Mouse (Mus musculus) liver (tissue): ENCODE data around the gene Wdr18.

ENCODE experiments used
- DNase-seq: peaks from one replicate; pipeline ENCODE4 v3.0.0-alpha.2; 2020; ENCODE audit warnings: mixed read lengths

Gene Wdr18

GRCm38 (mm10) chr10:80001945-80002344, 42.0 kb downstream of the Wdr18 start:
- DNase-seq: no peak

GRCm38 (mm10) chr10:80002829-80003228, 42.9 kb downstream of the Wdr18 start:
- DNase-seq: no peak

DNA sequence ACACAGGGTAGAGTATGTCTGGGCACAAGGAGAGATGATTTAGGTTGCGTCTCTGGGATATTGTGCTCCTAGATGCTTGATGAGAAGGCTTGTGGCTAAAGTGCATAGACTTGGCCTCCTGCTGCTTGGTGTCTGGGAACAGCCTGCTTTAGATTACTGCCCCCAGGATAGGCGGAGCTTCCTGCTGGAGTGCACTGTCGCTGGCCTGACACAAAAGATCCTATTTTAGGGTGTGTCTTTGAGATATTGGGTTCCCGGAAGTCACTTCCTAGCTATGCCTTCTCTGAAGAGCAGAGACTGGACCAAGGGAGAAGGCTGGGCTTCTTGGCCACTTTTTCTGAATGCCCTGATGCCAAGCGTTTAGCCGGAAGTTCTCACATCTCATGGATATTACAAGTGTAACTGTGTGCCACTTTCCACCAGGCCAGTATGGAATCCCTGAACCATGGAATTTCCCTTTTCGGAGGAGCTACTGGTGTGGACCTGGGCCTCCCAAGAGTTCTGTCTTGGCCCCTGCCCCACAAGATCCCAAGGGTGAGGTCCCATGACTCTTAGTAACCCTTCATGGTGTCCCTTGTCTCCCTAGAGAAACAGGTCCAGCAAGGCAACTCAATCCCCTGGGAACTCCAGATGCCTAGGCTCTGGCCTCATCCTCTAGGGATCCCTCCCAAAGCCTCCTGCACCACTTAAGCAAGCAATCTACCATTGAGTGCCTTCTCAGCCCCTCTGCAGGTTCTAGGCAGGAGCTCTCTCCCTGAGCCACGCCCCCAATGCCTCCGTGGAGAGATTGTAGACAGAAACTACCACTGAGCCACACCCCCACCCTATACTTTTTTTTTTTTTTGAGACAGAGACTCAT, 43.7 kb downstream of the Wdr18 start:
- DNase-seq: peak; percentile 76

- no peak for DNase-seq
These were observed 44.3 kb downstream of the Wdr18 start for GRCm38 (mm10) chr10:80004233-80004705.

DNA sequence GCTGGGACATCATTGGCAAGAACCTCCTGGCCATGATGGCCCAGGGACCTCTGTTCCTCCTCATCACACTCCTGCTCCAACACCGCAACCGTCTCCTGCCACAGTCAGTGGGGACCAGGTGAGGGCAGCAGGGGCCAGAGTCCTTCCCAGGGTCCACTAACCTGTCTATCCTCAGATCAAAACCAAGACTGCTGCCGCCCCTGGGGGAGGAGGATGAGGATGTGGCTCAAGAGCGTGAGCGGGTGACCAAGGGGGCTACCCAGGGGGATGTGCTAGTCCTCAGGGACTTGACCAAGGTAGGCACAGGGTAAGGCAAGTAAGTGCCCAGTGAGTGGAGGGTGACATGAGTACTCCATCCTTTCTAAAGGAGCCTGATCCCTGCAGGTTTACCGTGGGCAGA, 51.8 kb downstream of the Wdr18 start:
- DNase-seq: no peak

DNA sequence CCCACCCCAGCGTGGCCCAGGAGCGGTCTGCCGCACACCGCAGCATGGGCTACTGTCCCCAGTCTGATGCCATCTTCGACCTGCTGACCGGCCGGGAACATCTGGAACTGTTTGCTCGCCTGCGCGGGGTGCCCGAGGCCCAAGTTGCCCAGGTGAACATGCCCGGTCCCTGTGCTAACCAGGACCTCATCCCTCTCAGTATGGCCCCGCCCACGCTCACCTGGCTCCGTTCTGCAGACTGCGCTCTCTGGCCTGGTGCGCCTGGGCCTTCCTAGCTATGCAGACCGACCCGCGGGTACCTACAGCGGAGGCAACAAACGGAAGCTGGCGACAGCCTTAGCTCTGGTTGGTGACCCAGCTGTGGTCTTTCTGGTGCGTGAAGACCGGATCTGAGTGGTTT, 53.7 kb downstream of the Wdr18 start:
- DNase-seq: no peak

DNA sequence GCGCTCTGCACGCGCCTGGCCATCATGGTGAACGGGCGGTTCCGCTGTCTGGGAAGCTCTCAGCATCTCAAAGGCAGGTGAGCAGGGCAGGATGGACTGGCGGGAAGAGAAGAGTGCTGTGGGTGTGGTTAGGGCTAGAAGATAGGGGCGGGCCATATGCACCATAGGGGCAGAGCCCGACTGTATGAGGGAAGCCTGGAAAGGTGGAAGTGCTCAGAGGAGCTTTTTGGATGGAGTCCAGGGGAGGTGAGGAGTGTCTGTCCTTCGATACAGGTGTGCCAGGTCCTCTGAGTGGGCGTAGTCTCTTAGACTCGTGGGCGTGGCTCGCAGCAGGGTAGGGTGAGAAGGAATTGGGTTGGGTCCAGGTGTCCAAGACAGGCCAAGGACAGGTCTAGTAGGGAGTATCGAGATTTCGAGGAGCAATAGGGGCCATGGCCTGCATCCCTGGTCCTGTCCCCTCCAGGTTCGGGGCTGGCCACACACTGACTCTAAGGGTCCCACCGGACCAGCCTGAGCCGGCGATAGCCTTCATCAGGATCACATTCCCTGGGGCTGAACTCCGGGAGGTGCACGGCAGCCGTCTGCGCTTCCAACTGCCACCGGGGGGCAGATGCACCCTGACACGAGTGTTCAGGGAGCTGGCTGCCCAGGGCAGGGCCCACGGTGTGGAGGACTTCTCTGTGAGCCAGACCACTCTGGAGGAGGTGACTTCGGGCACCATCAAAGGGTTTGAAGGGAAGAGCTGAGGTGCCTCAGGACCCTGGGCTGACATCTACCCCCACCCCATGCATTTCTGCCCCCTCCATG, 54.7 kb downstream of the Wdr18 start:
- peak; percentile 27 for DNase-seq

- DNase-seq: no peak
These were observed 55.6 kb downstream of the Wdr18 start for GRCm38 (mm10) chr10:80015583-80015982.

DNA sequence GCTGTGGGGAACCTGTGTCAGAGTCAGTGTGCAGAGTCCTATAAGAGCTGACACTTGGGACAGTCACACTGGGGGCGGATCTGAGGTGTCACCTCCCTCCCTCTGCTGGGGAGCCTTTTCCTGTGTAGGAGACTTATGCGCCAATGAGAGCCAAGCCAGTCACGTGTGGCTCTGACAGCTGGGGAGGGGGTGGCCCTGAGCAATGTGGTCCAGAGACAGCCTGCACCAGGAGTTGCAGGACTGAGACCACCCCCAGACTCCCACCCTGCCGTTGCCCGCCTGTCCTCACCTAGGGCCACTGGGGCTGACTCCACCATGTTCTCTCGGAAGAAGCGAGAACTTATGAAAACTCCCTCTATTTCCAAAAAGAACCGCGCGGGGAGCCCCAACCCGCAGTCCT, 56.6 kb downstream of the Wdr18 start, which contains the start of gene Arhgap45:
Gene Arhgap45 (plus strand): TSS at position 143 of the 400 bp plus-strand sequence.
- DNase-seq: peak; percentile 75

GRCm38 (mm10) chr10:80016931-80017330, 57.0 kb downstream of the Wdr18 start:
- DNase-seq: no peak

- peak; percentile 81 for DNase-seq
These were observed 57.4 kb downstream of the Wdr18 start for GRCm38 (mm10) chr10:80017361-80017760.

DNA sequence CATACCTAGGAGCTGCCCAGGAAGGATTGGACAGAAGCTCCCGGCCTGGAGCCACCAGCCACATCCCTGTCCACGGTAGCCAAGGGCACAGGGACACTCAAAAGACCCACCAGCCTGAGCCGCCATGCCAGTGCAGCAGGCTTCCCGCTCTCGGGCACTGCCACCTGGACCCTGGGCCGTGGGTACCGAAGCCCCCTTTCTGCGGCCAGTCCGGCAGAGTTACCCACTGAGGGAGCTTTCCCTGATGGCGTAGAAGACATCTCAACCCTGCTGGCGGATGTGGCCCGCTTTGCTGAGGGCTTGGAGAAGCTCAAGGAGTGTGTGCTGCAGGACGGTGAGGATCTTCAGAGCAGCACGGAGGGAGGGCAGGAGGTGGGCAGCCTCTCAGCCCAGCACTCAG, 57.8 kb downstream of the Wdr18 start:
- no peak for DNase-seq

GRCm38 (mm10) chr10:80018739-80019297, 58.9 kb downstream of the Wdr18 start:
- peak; percentile 80 for DNase-seq

- DNase-seq: peak; percentile 59
These were observed 59.6 kb downstream of the Wdr18 start for GRCm38 (mm10) chr10:80019471-80020131.
